ENCODE assay signal across 11 mouse cellular contexts in genomic region chr1:91023960-91024359, GRCm38 (mm10). TPM values are rescaled to one million over a fixed set of nuclear protein-coding genes. Genes with fewer than 3 reads are reported as not detected.
DNase-seq lines count a peak whose midpoint lies in the region; ATAC-seq and TF ChIP-seq lines count a peak whose summit lies in the region.
"Had no signal": no experiment of that assay in that cellular context is flagged by ENCODE, and none has a peak within 500 bp of the region (broad histone marks: within the 10 kb centered on the region; RNA-seq: fewer than 3 reads in every experiment).

No protein-coding gene starts in this region.

- H3K79me2 ChIP-seq in MEL (ENCODE audit: control insufficient read depth, insufficient read depth, low read length, poor library complexity) = no peaks in the 10 kb centered on the region

- peaks cover 0 to 2% of the 10 kb centered on the region in 2 experiments; a peak in 1 of 4 replicates for H3K4me1 ChIP-seq in MEL (ENCODE audit: control insufficient read depth in 1 of 2, insufficient read depth in 2 of 2, low read length in 2 of 2)
- H3K4me1 ChIP-seq in hindbrain, embryonic 12.5 days = no peaks in the 10 kb centered on the region
- H3K4me1 ChIP-seq: liver, embryonic 13.5 days; neural tube, embryonic 15.5 days had no signal

- H3K27ac ChIP-seq in MEL (ENCODE audit: control insufficient read depth, low read depth, low read length) = peak overlapping the region; percentile 15; the same call in 1 of the 2 replicates
- no peak overlapping the region for H3K27ac ChIP-seq in hindbrain, embryonic 12.5 days
- H3K27ac ChIP-seq: liver, embryonic 13.5 days; neural tube, embryonic 15.5 days had no signal

- H3K9ac ChIP-seq in MEL (ENCODE audit: control insufficient read depth, low read depth, low read length, poor library complexity, severe bottlenecking) = no peak overlapping the region
- no peak overlapping the region for H3K9ac ChIP-seq in hindbrain, embryonic 12.5 days
- H3K9ac ChIP-seq: liver, embryonic 13.5 days; neural tube, embryonic 15.5 days had no signal

- ATAC-seq in hindbrain, embryonic 12.5 days (ENCODE audit: low FRiP score) = no peak

- intact Hi-C loops in left cerebral cortex, postnatal 10 days (cut with DNase I) = no loop called here

- no peak for TF ChIP-seq POLR2A in MEL (IDR thresholded peaks at IDR 0.05; ENCODE audit: control insufficient read depth in 1 of 2, insufficient read depth in 1 of 2, low read depth in 1 of 2, low read length in 2 of 2, poor library complexity in 1 of 2)

- no peaks in the 10 kb centered on the region for H3K9me3 ChIP-seq in MEL (replicated peaks; ENCODE audit: insufficient read depth, low read length)
- H3K9me3 ChIP-seq in hindbrain, embryonic 12.5 days (replicated peaks) = no peaks in the 10 kb centered on the region; the same call in none of the 2 replicates
- H3K9me3 ChIP-seq: neural tube, embryonic 15.5 days had no signal

- no peak for TF ChIP-seq CTCF in MEL (IDR thresholded peaks at IDR 0.05 in 2 of 3, conservative IDR thresholded peaks at IDR 0.05 in 1 of 3; ENCODE audit: control insufficient read depth in 1 of 3, insufficient read depth in 1 of 3, low read depth in 2 of 3, low read length in 3 of 3, poor library complexity in 1 of 3, severe bottlenecking in 1 of 3)

- H3K4me2 ChIP-seq in hindbrain, embryonic 12.5 days (replicated peaks) = no peak overlapping the region
- H3K4me2 ChIP-seq: liver, embryonic 13.5 days; neural tube, embryonic 15.5 days had no signal

- no peak overlapping the region for H3K4me3 ChIP-seq in MEL (ENCODE audit: control insufficient read depth in 1 of 2, insufficient read depth in 1 of 2, low read depth in 2 of 2, low read length in 2 of 2)
- H3K4me3 ChIP-seq in hindbrain, embryonic 12.5 days = no peak overlapping the region
- H3K4me3 ChIP-seq: erythroblast, embryonic 14.5 days; liver, embryonic 13.5 days; neural tube, embryonic 15.5 days had no signal

- WGBS in hindbrain, embryonic 12.5 days = 88% methylated on average over 9 of the region's 9 CpGs

- DNase-seq in heart, adult 18-20 months = peak; percentile 61 to 78
- no peak for DNase-seq in heart, postnatal 4 days
- DNase-seq in MEL (ENCODE audit: low read depth, low spot score) = peak; percentile 33
- DNase-seq in heart, adult 8-10 months (ENCODE audit: low spot score) = peak; percentile 80
- peak; percentile 55 for DNase-seq in lung, postnatal 10 days
- DNase-seq in cerebellum, postnatal 14 days = no peak
- no peak for DNase-seq in left cerebral cortex, postnatal 10 days (ENCODE audit: extremely low spot score in 1 of 2, low spot score in 2 of 2)
- DNase-seq: liver, embryonic 13.5 days had no signal

- H3K36me3 ChIP-seq in MEL (ENCODE audit: control insufficient read depth in 1 of 2, insufficient read depth in 2 of 2, low read length in 2 of 2) = no peaks in the 10 kb centered on the region; a peak in 1 of 4 replicates
- 0 out of 2 replicates have a peak, but pooled peaks cover 3% of the 10 kb centered on the region for H3K36me3 ChIP-seq in hindbrain, embryonic 12.5 days

- H3K27me3 ChIP-seq in MEL (ENCODE audit: control insufficient read depth in 1 of 2, insufficient read depth in 2 of 2, low read length in 2 of 2) = no peaks in the 10 kb centered on the region
- H3K27me3 ChIP-seq in hindbrain, embryonic 12.5 days = no peaks in the 10 kb centered on the region
- H3K27me3 ChIP-seq: liver, embryonic 13.5 days; neural tube, embryonic 15.5 days had no signal

- TF ChIP-seq RAD21 in MEL (IDR thresholded peaks at IDR 0.05; ENCODE audit: low read depth, low read length) = no peak

- TF ChIP-seq EP300 in MEL (IDR thresholded peaks at IDR 0.05; ENCODE audit: low read depth in 1 of 2, low read length in 2 of 2) = no peak

TF ChIP-seq in MEL, 35 proteins besides CTCF, POLR2A, EP300 and RAD21:
- TF ChIP-seq MYB (IDR thresholded peaks at IDR 0.05; ENCODE audit: low read depth, low read length) = no peak
- TF ChIP-seq USF1 (IDR thresholded peaks at IDR 0.05; ENCODE audit: low read depth, low read length) = no peak
- no peak for TF ChIP-seq ZMIZ1 (IDR thresholded peaks at IDR 0.05; ENCODE audit: low read depth, low read length)
TF ChIP-seq in MEL: peak in this region for 0.

RNA-seq across cellular contexts. Expression of gene Lrrfip1, which starts 25.4 kb away (rescaled TPM):
- total RNA-seq in heart, adult 18-20 months (2021) = 10 to 100 TPM; 62.9 to 67.0 TPM
- 100 to 1,000 TPM; 214 to 233 TPM for total RNA-seq in heart, postnatal 4 days (2021)
- 12.9 and 13.9 TPM in 2 replicates for total RNA-seq in MEL (2012; rRNA removed)
- polyA plus RNA-seq in MEL (2012; ENCODE audit: insufficient read depth in 1 of 2, insufficient read length in 2 of 2, low read depth in 1 of 2, low replicate concordance in 2 of 2, missing spikeins in 1 of 2) = 10 to 100 TPM in 1 of 2 experiments, not detected in 1; 15.4 TPM
- total RNA-seq in heart, adult 8-10 months (2022) = 10 to 100 TPM; 55.4 to 72.1 (median 61.1) TPM
- total RNA-seq in left cerebral cortex, postnatal 10 days (2021) = 10 to 100 TPM; 71.3 to 79.0 TPM
- 26.0 and 32.0 TPM in 2 replicates for polyA plus RNA-seq in hindbrain, embryonic 12.5 days (2016; fragmentation: Nextera tagmentation; extraction: Ambion mirVana)

RNA-seq across cellular contexts. Expression of gene Rab17, which starts 54.5 kb away (rescaled TPM):
- 1 to 10 TPM; 2.4 to 2.9 TPM for total RNA-seq in heart, adult 18-20 months (2021)
- 1 to 10 TPM; 4.3 to 5.1 TPM for total RNA-seq in heart, postnatal 4 days (2021)
- not detected in 2 replicates for total RNA-seq in MEL (2012; rRNA removed)
- not detected for polyA plus RNA-seq in MEL (2012; ENCODE audit: insufficient read depth in 1 of 2, insufficient read length in 2 of 2, low read depth in 1 of 2, low replicate concordance in 2 of 2, missing spikeins in 1 of 2)
- total RNA-seq in heart, adult 8-10 months (2022) = 1 to 10 TPM; 2.0 to 4.4 (median 3.3) TPM
- under 1 TPM in 1 of 2 experiments, not detected in 1; 0.21 TPM for total RNA-seq in left cerebral cortex, postnatal 10 days (2021)
- polyA plus RNA-seq in hindbrain, embryonic 12.5 days (2016; fragmentation: Nextera tagmentation; extraction: Ambion mirVana) = 0.64 and 0.71 TPM in 2 replicates
- polyA plus RNA-seq: erythroblast, embryonic 14.5 days; neural tube, embryonic 15.5 days had no signal

Comparison
In these comparisons a context has a peak if more than half of its experiments do, and no peak if none do; other contexts are left out.
1. DNase-seq: peak in heart, adult 18-20 months (2 of 2), MEL (single experiment), heart, adult 8-10 months (single experiment) and lung, postnatal 10 days (single experiment); none in heart, postnatal 4 days (single experiment), cerebellum, postnatal 14 days (0 of 2) and left cerebral cortex, postnatal 10 days (0 of 2).